In the genomic region with DNA sequence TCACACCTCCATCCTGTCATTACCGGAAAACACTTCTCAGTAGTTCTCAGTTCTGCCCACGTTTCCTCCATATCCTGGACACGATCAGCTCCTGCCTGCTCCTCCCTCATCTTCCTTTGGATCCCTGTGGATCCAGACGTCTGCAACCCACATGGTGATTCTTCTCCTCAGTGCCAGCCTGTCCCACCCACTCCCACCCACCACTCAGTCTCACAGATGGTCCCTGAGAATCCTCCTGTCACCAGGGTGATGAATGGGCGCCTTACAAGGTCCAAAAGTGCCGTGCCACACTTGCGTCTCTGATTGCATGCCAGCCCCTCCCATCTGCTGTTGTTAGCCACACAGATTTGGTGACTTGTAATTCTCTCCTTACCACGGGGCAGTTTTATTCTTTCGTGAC, we compare ENCODE assay signal across 14 mouse cellular contexts.
DNase-seq lines count a peak whose midpoint lies in the region; ATAC-seq and TF ChIP-seq lines count a peak whose summit lies in the region.
"Had no signal": no experiment of that assay in that cellular context is flagged by ENCODE, and none has a peak within 500 bp of the region (broad histone marks: within the 10 kb centered on the region; RNA-seq: fewer than 3 reads in every experiment).

No protein-coding gene starts in this region.

- 26% methylated on average over 9 of the region's 9 CpGs for WGBS in hindbrain, embryonic 16.5 days

- no peak for ATAC-seq in cerebellum, adult (ENCODE audit: insufficient number of reproducible peaks, low FRiP score, low TSS enrichment)
- ATAC-seq in hindbrain, embryonic 16.5 days = peak; percentile 15; the same call in 1 of the 2 replicates
- ATAC-seq: liver, postnatal 0 days had no signal

- TF ChIP-seq CTCF in brain, embryonic 14.5 days (IDR thresholded peaks at IDR 0.05; ENCODE audit: borderline replicate concordance, extremely low read depth, insufficient read depth, insufficient read length) = no peak

- no peak overlapping the region for H3K4me2 ChIP-seq in hindbrain, embryonic 16.5 days (ENCODE audit: low read length)

- no peaks in the 10 kb centered on the region for H3K36me3 ChIP-seq in hindbrain, embryonic 16.5 days (ENCODE audit: control insufficient read depth, insufficient read depth, low read length)

- no peak overlapping the region for H3K27ac ChIP-seq in hindbrain, embryonic 16.5 days (ENCODE audit: low read depth, low read length)

- no peak overlapping the region for H3K4me3 ChIP-seq in hindbrain, embryonic 16.5 days (ENCODE audit: low read length)

- H3K9ac ChIP-seq in hindbrain, embryonic 16.5 days (ENCODE audit: low read depth, low read length) = no peak overlapping the region
- H3K9ac ChIP-seq: liver, postnatal 0 days had no signal

- H3K27me3 ChIP-seq in hindbrain, embryonic 16.5 days (replicated peaks; ENCODE audit: control insufficient read depth, insufficient read depth, low read length) = no peaks in the 10 kb centered on the region

- H3K9me3 ChIP-seq in hindbrain, embryonic 16.5 days (ENCODE audit: control insufficient read depth, low read length) = no peaks in the 10 kb centered on the region

- H3K4me1 ChIP-seq in hindbrain, embryonic 16.5 days (ENCODE audit: control insufficient read depth, insufficient read depth, low read depth, low read length) = peaks cover 55% of the 10 kb centered on the region

- DNase-seq in cerebellum, postnatal 14 days = peak; percentile 77 to 78
- DNase-seq in layer of hippocampus, adult 8-10 months (ENCODE audit: low spot score in 2 of 2) = peak; percentile 55 to 60
- no peak for DNase-seq in layer of hippocampus, postnatal 25 days (ENCODE audit: extremely low spot score in 1 of 2, low spot score in 1 of 2)
- DNase-seq in brain, embryonic 14.5 days (ENCODE audit: low read depth) = peak; percentile 81
- no peak for DNase-seq in MN1 (ENCODE audit: low spot score)
- no peak for DNase-seq in spleen, postnatal 4 days (ENCODE audit: low spot score in 2 of 2)
- DNase-seq: B cell, adult 2 months; heart, postnatal 14 days; kidney, adult 11 months; kidney, postnatal 36 days; liver, postnatal 0 days; thymus, postnatal 14 days had no signal

- no peak for TF ChIP-seq POLR2A in brain, embryonic 14.5 days (IDR thresholded peaks at IDR 0.05; ENCODE audit: borderline replicate concordance, extremely low read depth, insufficient read depth, insufficient read length, poor library complexity, severe bottlenecking)

Comparison
In these comparisons a context has a peak if more than half of its experiments do, and no peak if none do; other contexts are left out.
1. DNase-seq: peak in cerebellum, postnatal 14 days (2 of 2), layer of hippocampus, adult 8-10 months (2 of 2) and brain, embryonic 14.5 days (single experiment); none in layer of hippocampus, postnatal 25 days (0 of 2), MN1 (single experiment) and spleen, postnatal 4 days (0 of 2).